Mouse (Mus musculus) urinary bladder, postnatal 14 days (tissue): Measurements from ENCODE around the gene Nup85.
A peak's percentile ranks its signal among the peaks of the same experiment; 100 is the strongest.

ENCODE experiments used
- DNase-seq: peaks from one replicate; pipeline ENCODE4 v3.0.0; 2021; ENCODE audit warnings: low spot score

Gene Nup85

GRCm38 (mm10) chr11:115614346-115615107 lies 50.3 kb downstream of the Nup85 start:
- DNase-seq = no peak

GRCm38 (mm10) chr11:115615108-115615825 lies 51.0 kb downstream of the Nup85 start:
- no peak for DNase-seq

- DNase-seq = no peak
Observed at GRCm38 (mm10) chr11:115615875-115616274, 51.6 kb downstream of the Nup85 start.

- DNase-seq = peak; percentile 53
Observed at GRCm38 (mm10) chr11:115616371-115616770, 52.1 kb downstream of the Nup85 start.

- no peak for DNase-seq
Observed at GRCm38 (mm10) chr11:115616893-115617292, 52.7 kb downstream of the Nup85 start.

GRCm38 (mm10) chr11:115618001-115618400 lies 53.8 kb downstream of the Nup85 start:
- no peak for DNase-seq

- DNase-seq = no peak
Observed at GRCm38 (mm10) chr11:115618732-115619516, 54.7 kb downstream of the Nup85 start.

- no peak for DNase-seq
Observed at GRCm38 (mm10) chr11:115619949-115620348, 55.7 kb downstream of the Nup85 start.

- no peak for DNase-seq
Observed at GRCm38 (mm10) chr11:115623487-115624070, 59.3 kb downstream of the Nup85 start.

- no peak for DNase-seq
Observed at GRCm38 (mm10) chr11:115625877-115626276, 61.6 kb downstream of the Nup85 start.

GRCm38 (mm10) chr11:115626824-115627616 lies 62.8 kb downstream of the Nup85 start:
- no peak for DNase-seq

- peak; percentile 100 for DNase-seq
Observed at GRCm38 (mm10) chr11:115627705-115628464, 63.7 kb downstream of the Nup85 start, which contains the start of gene Slc25a19. Gene Slc25a19, minus strand, starts transcription at chr11:115628295.

GRCm38 (mm10) chr11:115628465-115629101 lies 64.3 kb downstream of the Nup85 start:
- no peak for DNase-seq

GRCm38 (mm10) chr11:115629734-115630531 lies 65.7 kb downstream of the Nup85 start:
- no peak for DNase-seq

- peak; percentile 52 for DNase-seq
Observed at GRCm38 (mm10) chr11:115630532-115631504, 66.6 kb downstream of the Nup85 start.

GRCm38 (mm10) chr11:115631505-115631890 lies 67.3 kb downstream of the Nup85 start:
- peak; percentile 55 for DNase-seq

- no peak for DNase-seq
Observed at GRCm38 (mm10) chr11:115632247-115632646, 68.0 kb downstream of the Nup85 start.

GRCm38 (mm10) chr11:115632862-115633261 lies 68.6 kb downstream of the Nup85 start:
- DNase-seq = no peak
